Mouse (Mus musculus): ENCODE results near the gene Ube2e1.

- no peak; the same call in 1 of the 2 replicates for TF ChIP-seq CTCF (IDR thresholded peaks at IDR 0.05; ENCODE audit: low read depth)
- no peak for TF ChIP-seq EP300 (optimal IDR thresholded peaks at IDR 0.05)
Measured at GRCm38 (mm10) chr14:18270529-18271441, 60.9 kb downstream of the Ube2e1 start, which contains the start of the genes Nkiras1 and Rpl15.

All from stomach, postnatal 0 days (tissue).